Mouse (Mus musculus) cortical plate, adult 2 months (tissue): ENCODE measurements around the gene Tchp. TPM values are rescaled to one million over a fixed set of nuclear protein-coding genes. Genes with fewer than 3 reads are reported as not detected.

ENCODE experiments used
- H3K27ac ChIP-seq: fragments of 200-500 bp; 2 replicates; pipeline ENCODE4 v1.5.1; 2012; ENCODE audit warnings: low read length, control low read depth, inconsistent platforms; ENCODE audit not compliant: insufficient read depth
- H3K4me1 ChIP-seq: fragments of 200-500 bp; 2 replicates; pipeline ENCODE4 v1.6.1; 2011; ENCODE audit warnings: low read length; ENCODE audit not compliant: control insufficient read depth, insufficient read depth
- H3K4me3 ChIP-seq: fragments of 200-500 bp; 2 replicates; pipeline ENCODE4 v1.5.1; 2011; ENCODE audit warnings: mild to moderate bottlenecking, low read length, control low read depth; ENCODE audit not compliant: insufficient read depth
- CTCF ChIP-seq: fragments of 200-500 bp; IDR thresholded peaks from 2 replicates; pipeline ENCODE4 v1.5.1; 2011; ENCODE audit warnings: mild to moderate bottlenecking, control low read depth, low read length; ENCODE audit not compliant: insufficient read depth; ENCODE audit errors: extremely low read depth
- POLR2A ChIP-seq: fragments of 200-500 bp; IDR thresholded peaks from 2 replicates; pipeline ENCODE4 v1.6.1; 2011; ENCODE audit warnings: mild to moderate bottlenecking, low read length, control low read depth; ENCODE audit not compliant: insufficient read depth; ENCODE audit errors: extremely low read depth
- polyA plus RNA-seq: library from polyadenylated mRNA; depleted of rRNA; stranded (reverse); fragments of >200 nt; gene quantifications from 2 replicates; pipeline ENCODE4 v1.2.3, GENCODE M21; 2012

Gene Tchp
- polyA plus RNA-seq, 1 experiment: 14.8 TPM

DNA sequence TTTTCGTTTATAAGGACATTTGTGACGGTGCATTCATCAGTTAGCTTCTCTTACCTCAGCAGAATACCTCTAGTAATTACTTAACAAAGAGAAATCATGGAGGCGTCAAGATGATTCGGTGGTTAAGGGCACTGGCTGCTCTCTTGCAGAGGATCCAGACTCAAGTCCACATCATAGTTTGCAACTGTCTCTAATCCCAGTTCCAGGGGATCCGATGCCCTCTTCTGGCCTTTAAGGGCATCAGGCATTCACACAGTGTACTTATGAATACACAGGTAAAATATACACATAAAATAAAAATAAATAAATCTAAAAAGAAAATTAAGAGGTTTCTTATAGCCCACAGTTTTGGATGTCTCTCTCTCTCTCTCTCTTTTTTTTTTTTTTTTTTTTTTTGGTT is 11.8 kb upstream of the Tchp start:
- TF ChIP-seq CTCF (no peak), POLR2A (no peak)
- Histone ChIP-seq H3K4me3 (no peak overlapping the region), H3K27ac (no peak overlapping the region), H3K4me1 (peaks cover 2% of the 10 kb centered on the region; the same call in 1 of the 2 replicates)

DNA sequence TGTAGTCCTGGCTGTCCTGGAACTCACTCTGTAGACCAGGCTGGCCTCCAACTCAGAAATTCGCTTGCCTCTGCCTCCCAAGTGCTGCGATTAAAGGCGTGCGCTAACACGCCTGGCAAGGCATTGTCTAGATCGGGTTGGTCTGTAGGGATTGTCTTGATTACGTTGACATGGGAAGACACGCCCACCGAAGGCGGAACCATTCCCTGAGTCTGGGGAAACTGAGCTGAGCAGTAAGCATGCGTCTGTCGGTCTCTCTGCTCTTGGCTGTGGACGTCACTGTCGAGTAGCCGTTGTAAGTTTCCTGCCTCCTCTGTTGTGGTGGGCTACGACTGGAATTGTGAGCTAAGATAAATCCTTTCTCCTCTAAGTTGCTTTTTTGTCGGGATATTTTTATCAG is 10.6 kb upstream of the Tchp start:
- Histone ChIP-seq H3K4me1 (no peaks in the 10 kb centered on the region), H3K4me3 (no peak overlapping the region), H3K27ac (no peak overlapping the region)
- TF ChIP-seq CTCF (no peak), POLR2A (no peak)

GRCm38 (mm10) chr5:114698044-114698746 is 9.4 kb upstream of the Tchp start:
- Histone ChIP-seq H3K4me3 (no peak overlapping the region), H3K4me1 (no peaks in the 10 kb centered on the region), H3K27ac (no peak overlapping the region)
- TF ChIP-seq CTCF (no peak), POLR2A (no peak)

- no peak overlapping the region for H3K4me3 ChIP-seq
- TF ChIP-seq CTCF (no peak), POLR2A (no peak)
- H3K4me1 ChIP-seq: no peaks in the 10 kb centered on the region
- no peak overlapping the region for H3K27ac ChIP-seq
Observed at GRCm38 (mm10) chr5:114699015-114699414, 8.5 kb upstream of the Tchp start.

- no peak overlapping the region for H3K27ac ChIP-seq
- no peaks in the 10 kb centered on the region for H3K4me1 ChIP-seq
- no peak overlapping the region for H3K4me3 ChIP-seq
- TF ChIP-seq CTCF: peak; percentile 46
- TF ChIP-seq POLR2A: no peak
Observed at GRCm38 (mm10) chr5:114702403-114703392, 4.9 kb upstream of the Tchp start.

GRCm38 (mm10) chr5:114708491-114708890 is 931 bp downstream of the Tchp start:
- H3K4me1 ChIP-seq: no peaks in the 10 kb centered on the region
- TF ChIP-seq POLR2A (no peak), CTCF (no peak)
- peak overlapping the region; percentile 99 for H3K4me3 ChIP-seq
- H3K27ac ChIP-seq: no peak overlapping the region

DNA sequence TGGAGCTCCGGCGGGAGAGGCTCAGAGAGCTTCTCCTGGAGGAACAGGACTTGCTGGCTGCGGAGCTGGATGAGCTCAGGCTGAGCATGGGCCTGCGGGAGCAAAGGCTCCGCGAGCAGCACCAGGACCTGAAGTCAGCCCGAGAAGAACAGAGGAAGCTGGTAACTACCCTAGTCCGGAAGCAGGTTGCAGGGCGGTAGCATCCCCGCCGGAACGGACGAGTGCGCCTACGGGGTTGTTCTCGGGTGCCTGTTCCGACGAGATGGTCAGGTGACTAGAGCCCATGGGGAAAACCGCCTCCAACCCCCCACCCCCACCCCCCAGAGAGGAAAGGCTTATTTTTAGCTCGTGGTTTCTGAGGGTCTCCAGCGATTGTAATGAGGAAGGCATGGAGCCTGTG is 1.8 kb downstream of the Tchp start:
- no peaks in the 10 kb centered on the region for H3K4me1 ChIP-seq
- H3K4me3 ChIP-seq: no peak overlapping the region
- TF ChIP-seq CTCF (no peak), POLR2A (no peak)
- no peak overlapping the region for H3K27ac ChIP-seq

GRCm38 (mm10) chr5:114714551-114714950 is 7.0 kb downstream of the Tchp start:
- Histone ChIP-seq H3K4me3 (no peak overlapping the region), H3K4me1 (no peaks in the 10 kb centered on the region), H3K27ac (no peak overlapping the region)
- TF ChIP-seq POLR2A (no peak), CTCF (no peak)

DNA sequence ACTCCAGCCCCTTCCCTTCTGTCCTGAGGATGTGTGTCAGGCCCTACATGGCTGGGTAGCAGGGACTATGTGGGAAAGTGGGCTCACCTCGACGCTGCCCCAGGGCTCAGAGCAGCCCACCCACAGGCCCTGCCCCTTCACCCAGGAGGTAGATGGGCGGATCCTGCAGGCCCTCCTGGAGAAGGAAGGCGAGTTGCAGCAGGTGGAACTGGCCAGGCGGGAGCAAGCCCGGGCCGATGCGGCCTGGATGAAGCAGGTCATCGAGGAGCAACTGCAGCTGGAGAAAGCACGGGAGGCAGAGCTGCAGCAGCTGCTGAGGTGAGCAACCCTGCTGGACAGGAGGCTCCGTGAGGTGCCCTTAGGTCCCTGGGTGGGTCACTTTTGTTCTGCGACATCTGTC is 9.7 kb downstream of the Tchp start:
- H3K4me3 ChIP-seq: no peak overlapping the region
- no peaks in the 10 kb centered on the region for H3K4me1 ChIP-seq
- no peak for TF ChIP-seq POLR2A
- no peak for TF ChIP-seq CTCF
- H3K27ac ChIP-seq: no peak overlapping the region
